Mouse (Mus musculus) stomach, embryonic 16.5 days (tissue): ENCODE results near the gene Klf11. TPM values are rescaled to one million over a fixed set of nuclear protein-coding genes. Genes with fewer than 3 reads are reported as not detected.
A peak's percentile ranks its signal among the peaks of the same experiment; 100 is the strongest.

Experiments
- ATAC-seq: fragments of 200-750 bp; cut with Nextera tagmentation; 2 replicates; pipeline ENCODE4 v1.8.0; 2017; ENCODE audit warnings: moderate number of reproducible peaks, moderate TSS enrichment; ENCODE audit not compliant: insufficient read depth, low FRiP score
- H3K27ac ChIP-seq: fragments of 300-500 bp; sonication (generic); 2 replicates; pipeline ENCODE4 v1.5.1; 2014; ENCODE audit warnings: low read length
- H3K27me3 ChIP-seq: fragments of 300-500 bp; sonication (generic); 2 replicates; pipeline ENCODE4 v1.6.1; 2014; ENCODE audit warnings: low read length, control low read depth, mixed read lengths; ENCODE audit not compliant: control insufficient read depth, insufficient read depth
- H3K36me3 ChIP-seq: fragments of 300-500 bp; sonication (generic); 2 replicates; pipeline ENCODE4 v1.6.1; 2014; ENCODE audit warnings: low read length; ENCODE audit not compliant: control insufficient read depth, insufficient read depth
- H3K4me1 ChIP-seq: fragments of 300-500 bp; sonication (generic); 2 replicates; pipeline ENCODE4 v1.6.1; 2014; ENCODE audit warnings: low read length, control low read depth, mixed read lengths; ENCODE audit not compliant: control insufficient read depth, insufficient read depth
- H3K4me2 ChIP-seq: fragments of 300-500 bp; sonication (generic); 2 replicates; pipeline ENCODE4 v1.6.1; 2014; ENCODE audit warnings: low read depth, low read length, mixed read lengths
- H3K4me3 ChIP-seq: fragments of 300-500 bp; sonication (generic); replicated peaks from 2 replicates; pipeline ENCODE4 v1.5.1; 2014; ENCODE audit warnings: mild to moderate bottlenecking, low read length
- H3K9ac ChIP-seq: fragments of 300-500 bp; sonication (generic); 2 replicates; pipeline ENCODE4 v1.6.1; 2014; ENCODE audit warnings: low read length
- H3K9me3 ChIP-seq: fragments of 300-500 bp; sonication (generic); replicated peaks from 2 replicates; pipeline ENCODE4 v1.6.1; 2016; ENCODE audit warnings: low read length, control low read depth; ENCODE audit not compliant: control insufficient read depth
- WGBS: fragments of 180-500 bp; shearing (Covaris S2); extraction: QIAGEN DNeasy Blood & Tissue Kit; methylation state at CpG from one replicate; pipeline ENCODE4 v1.1.7; 2014; 5-methylcytosine and 5-hydroxymethylcytosine counted together
- polyA plus RNA-seq: library from polyadenylated mRNA; unstranded; fragments of >200 nt; fragmentation: Nextera tagmentation; extraction: Ambion mirVana; gene quantifications from 2 replicates; pipeline ENCODE4 v1.2.1, GENCODE M21; 2015

Klf11 gene
- polyA plus RNA-seq, 1 experiment from 2014 or later: 12.8 TPM

DNA sequence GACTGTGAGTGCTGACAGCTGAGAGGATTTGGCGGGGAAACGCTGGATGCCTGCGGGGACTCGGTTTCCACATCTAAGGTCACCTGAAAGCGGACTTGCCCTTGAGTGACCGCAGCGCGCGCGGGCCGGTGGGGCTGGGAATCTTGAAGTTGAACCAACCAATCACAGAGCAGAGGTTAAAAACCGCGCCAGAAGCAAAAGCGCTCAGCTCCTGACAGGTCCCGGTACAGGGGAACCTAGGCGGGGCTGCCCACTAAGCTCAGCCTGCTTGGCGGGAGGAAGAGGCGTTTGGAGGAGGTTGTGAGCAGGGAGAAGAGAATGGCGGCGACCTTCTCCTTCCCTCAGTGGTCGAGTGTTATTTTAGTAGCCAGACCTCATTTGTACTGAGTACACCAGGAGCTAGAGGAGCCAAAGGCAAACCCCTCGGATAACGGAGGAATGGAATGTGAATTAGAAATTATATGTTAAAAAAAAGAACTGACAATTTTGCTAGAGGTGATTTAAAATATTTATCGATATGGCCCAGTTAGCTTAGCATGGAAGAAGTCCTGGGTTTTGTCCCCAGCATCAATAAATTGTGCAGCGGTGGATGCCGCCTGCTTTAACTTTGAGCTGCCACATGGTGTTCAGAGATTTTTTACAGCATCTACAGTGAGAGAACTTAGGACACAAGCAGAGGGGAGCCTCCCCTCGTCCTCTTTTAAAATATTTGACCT lies 55.8 kb downstream of the Klf11 start:
- Histone ChIP-seq H3K9me3 (no peaks in the 10 kb centered on the region), H3K4me1 (peaks cover 36% of the 10 kb centered on the region), H3K27me3 (no peaks in the 10 kb centered on the region), H3K4me3 (peak overlapping the region; percentile 97), H3K9ac (peak overlapping the region; percentile 70), H3K36me3 (0 out of 2 replicates have a peak, but pooled peaks cover 3% of the 10 kb centered on the region), H3K4me2 (peak overlapping the region; percentile 64), H3K27ac (peak overlapping the region; percentile 17)
- ATAC-seq: peak; percentile 46; the same call in 1 of the 2 replicates
- 1% methylated on average over 27 of the region's 27 CpGs for WGBS

DNA sequence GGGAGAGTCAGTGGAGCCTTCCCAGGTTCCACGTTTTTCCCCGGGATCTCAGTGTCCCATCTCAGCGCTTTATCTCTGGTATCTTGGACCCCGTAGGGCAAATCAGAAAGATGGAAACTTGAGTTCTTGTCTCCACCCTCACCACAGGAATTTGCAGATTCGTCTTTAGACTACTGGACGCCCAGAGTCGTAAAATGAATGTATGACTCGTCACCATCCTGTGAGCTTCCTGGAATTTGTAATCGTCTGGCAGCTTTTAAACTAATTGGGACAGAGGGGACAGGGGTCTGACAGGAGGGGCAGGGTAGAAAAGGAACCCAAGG lies 56.4 kb downstream of the Klf11 start:
- Histone ChIP-seq H3K4me3 (peak overlapping the region; percentile 97), H3K4me1 (peaks cover 38% of the 10 kb centered on the region), H3K27me3 (no peaks in the 10 kb centered on the region), H3K9ac (peak overlapping the region; percentile 70), H3K27ac (peak overlapping the region; percentile 17), H3K9me3 (no peaks in the 10 kb centered on the region), H3K36me3 (0 out of 2 replicates have a peak, but pooled peaks cover 9% of the 10 kb centered on the region), H3K4me2 (peak overlapping the region; percentile 64)
- WGBS: under 1% methylated on average over 9 of the region's 9 CpGs
- no peak for ATAC-seq

DNA sequence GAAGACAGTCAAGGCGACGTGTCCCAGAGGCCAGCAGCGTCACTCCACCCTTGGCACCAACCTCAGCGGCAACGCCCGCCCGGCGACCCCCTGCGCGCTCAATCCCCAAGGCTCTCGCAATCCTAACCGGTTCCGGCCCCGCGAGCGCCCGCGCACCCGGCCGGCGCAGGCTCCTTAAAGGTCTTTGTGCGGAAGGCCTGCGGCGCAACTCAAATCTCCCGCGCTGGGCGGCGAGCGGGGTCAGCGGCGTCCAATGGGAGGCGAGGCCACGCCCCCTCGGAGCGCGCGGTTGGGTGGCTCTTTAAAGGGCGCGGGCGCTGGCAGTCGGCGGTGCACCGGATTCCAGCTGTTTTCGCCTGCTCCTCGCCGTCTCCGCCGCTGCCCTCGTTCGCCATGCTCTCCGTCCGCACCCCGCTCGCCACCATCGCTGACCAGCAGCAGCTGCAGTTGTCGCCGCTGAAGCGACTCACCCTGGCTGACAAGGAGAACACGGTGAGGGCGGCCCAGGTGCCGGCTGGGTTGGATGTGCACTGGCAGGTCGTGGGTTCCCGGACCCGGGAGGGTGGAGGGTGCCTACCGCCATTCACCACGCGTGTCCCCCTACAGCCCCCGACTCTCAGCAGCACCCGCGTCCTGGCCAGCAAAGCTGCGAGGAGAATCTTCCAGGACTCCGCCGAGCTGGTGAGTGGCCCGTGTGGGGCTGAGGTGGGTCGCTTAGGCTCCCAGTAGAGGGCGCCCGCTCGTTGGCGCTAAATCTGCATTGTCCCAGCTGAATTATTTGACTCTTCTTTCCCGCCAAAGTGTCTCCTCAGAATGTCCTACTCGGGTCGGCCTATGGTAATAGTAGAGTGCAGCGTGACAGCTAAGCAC lies 57.1 kb downstream of the Klf11 start, which contains the start of gene Rrm2:
Gene Rrm2, plus strand, starts transcription at position 288 of the 870 bp plus-strand sequence.
- peak within 1 kb of the TSS; percentile 88 for H3K9ac ChIP-seq
- no peaks in the 10 kb centered on the region for H3K27me3 ChIP-seq
- under 1% methylated on average over 83 of the region's 83 CpGs for WGBS
- H3K4me3 ChIP-seq: peak within 1 kb of the TSS; percentile 97
- peak; percentile 88 for ATAC-seq
- H3K4me2 ChIP-seq: peak within 1 kb of the TSS; percentile 64
- H3K27ac ChIP-seq: peak within 1 kb of the TSS; percentile 70
- peaks cover 38% of the 10 kb centered on the region for H3K4me1 ChIP-seq
- 0 out of 2 replicates have a peak, but pooled peaks cover 9% of the 10 kb centered on the region for H3K36me3 ChIP-seq
- H3K9me3 ChIP-seq: no peaks in the 10 kb centered on the region

DNA sequence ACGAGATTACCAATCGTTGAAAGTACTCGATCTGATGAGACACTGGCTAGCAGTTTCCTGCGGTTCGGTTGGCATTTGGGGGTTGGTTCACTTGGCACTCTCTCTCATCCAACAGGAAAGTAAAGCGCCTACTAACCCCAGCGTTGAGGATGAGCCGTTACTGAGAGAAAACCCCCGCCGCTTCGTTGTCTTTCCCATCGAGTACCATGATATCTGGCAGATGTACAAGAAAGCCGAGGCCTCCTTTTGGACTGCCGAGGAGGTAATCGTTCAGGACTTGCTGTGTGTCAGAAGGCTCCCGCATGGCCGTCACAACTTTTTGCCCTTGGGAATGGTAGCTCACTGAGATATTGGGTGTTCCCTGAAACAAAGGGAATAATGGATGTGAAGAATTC lies 57.7 kb downstream of the Klf11 start:
- Histone ChIP-seq H3K4me2 (peak overlapping the region; percentile 64), H3K27me3 (no peaks in the 10 kb centered on the region), H3K9ac (peak overlapping the region; percentile 88), H3K36me3 (0 out of 2 replicates have a peak, but pooled peaks cover 9% of the 10 kb centered on the region), H3K9me3 (no peaks in the 10 kb centered on the region), H3K27ac (peak overlapping the region; percentile 68), H3K4me3 (peak overlapping the region; percentile 97), H3K4me1 (peaks cover 38% of the 10 kb centered on the region)
- WGBS: 0% methylated on average over 17 of the region's 17 CpGs
- ATAC-seq: no peak

DNA sequence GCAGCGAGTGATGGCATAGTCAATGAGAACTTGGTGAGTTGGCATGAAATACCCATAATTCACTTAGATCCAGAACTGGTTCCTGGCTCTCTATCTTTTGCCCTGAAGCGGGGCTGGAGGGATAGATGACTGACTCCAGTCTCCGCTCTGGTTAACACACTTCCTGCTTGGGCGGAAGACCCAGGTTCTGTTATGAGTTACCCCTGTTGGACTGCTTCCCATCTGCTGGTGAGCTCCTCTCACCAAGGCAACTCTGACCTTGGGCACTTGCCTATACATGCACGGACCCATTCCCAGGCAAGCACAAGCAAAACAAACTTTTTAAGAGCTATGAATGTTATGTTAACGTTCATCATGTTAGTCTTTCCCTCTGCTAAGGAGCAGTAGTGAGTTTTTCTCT lies 58.3 kb downstream of the Klf11 start:
- Histone ChIP-seq H3K4me3 (peak overlapping the region; percentile 97), H3K36me3 (0 out of 2 replicates have a peak, but pooled peaks cover 9% of the 10 kb centered on the region), H3K4me1 (peaks cover 38% of the 10 kb centered on the region), H3K9ac (peak overlapping the region; percentile 88), H3K27ac (peak overlapping the region; percentile 68), H3K27me3 (no peaks in the 10 kb centered on the region), H3K4me2 (peak overlapping the region; percentile 64), H3K9me3 (no peaks in the 10 kb centered on the region)
- 15% methylated on average over 6 of the region's 6 CpGs for WGBS
- ATAC-seq: no peak

DNA sequence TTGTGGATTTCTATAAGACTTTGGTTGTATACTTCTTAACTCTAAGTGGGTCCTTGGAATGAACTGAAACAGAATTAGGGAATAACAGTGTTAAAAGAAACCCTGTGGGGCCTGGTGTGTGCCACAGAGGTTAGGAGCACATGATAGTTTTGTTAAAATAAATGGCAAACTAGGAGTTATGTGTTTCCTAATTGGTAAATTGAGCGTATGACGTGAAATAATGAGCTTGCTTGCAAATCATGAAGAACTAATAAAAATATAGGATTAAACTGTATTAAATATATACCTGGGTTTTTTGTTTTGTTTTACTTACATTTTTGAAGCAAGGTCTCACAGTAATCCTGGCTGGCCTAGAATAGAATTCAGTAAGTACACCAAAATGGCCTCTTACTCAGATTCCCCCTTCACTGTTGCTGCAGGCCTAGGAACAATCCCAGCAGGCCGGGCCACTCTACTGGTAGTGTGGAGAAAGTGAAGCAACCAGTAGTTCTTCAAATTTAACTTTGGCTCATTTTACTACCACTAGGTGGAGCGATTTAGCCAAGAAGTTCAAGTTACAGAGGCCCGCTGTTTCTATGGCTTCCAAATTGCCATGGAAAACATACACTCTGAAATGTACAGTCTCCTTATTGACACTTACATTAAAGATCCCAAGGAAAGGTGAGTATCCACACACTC lies 58.9 kb downstream of the Klf11 start:
- Histone ChIP-seq H3K36me3 (0 out of 2 replicates have a peak, but pooled peaks cover 9% of the 10 kb centered on the region), H3K27ac (peak overlapping the region; percentile 16; the same call in 1 of the 2 replicates), H3K9me3 (no peaks in the 10 kb centered on the region), H3K4me1 (peaks cover 38% of the 10 kb centered on the region), H3K27me3 (no peaks in the 10 kb centered on the region), H3K4me3 (peak overlapping the region; percentile 97), H3K4me2 (peak overlapping the region; percentile 64), H3K9ac (peak overlapping the region; percentile 49; the same call in 1 of the 2 replicates)
- 0 out of 2 replicates have a peak, but pooled peaks have one; percentile 13 for ATAC-seq
- 30% methylated on average over 5 of the region's 5 CpGs for WGBS

DNA sequence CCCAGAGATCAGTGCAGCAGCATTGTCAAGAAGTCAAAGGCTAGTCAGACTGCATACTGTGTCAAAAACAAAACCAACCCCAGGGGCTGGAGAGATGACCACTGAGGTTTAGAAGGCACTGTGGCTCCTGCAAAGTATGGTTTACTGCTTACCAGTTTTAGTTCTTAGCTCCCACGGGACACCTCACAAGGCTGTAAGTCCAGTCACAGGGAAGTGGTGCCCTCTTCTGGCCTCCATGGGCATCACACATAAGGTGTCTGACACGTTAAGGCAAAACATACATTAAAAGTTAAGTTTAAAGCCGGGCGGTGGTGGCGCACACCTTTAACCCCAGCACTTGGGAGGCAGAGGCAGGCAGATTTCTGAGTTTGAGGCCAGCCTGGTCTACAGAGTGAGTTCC lies 59.6 kb downstream of the Klf11 start:
- H3K4me2 ChIP-seq: peak overlapping the region; percentile 25; the same call in 1 of the 2 replicates
- H3K27ac ChIP-seq: no peak overlapping the region
- no peak for ATAC-seq
- H3K36me3 ChIP-seq: 0 out of 2 replicates have a peak, but pooled peaks cover 9% of the 10 kb centered on the region
- peak overlapping the region; percentile 12; the same call in 1 of the 2 replicates for H3K9ac ChIP-seq
- no peaks in the 10 kb centered on the region for H3K27me3 ChIP-seq
- 54% methylated on average over 5 of the region's 5 CpGs for WGBS
- H3K9me3 ChIP-seq: no peaks in the 10 kb centered on the region
- H3K4me1 ChIP-seq: peaks cover 38% of the 10 kb centered on the region
- no peak overlapping the region; the same call in 1 of the 2 replicates for H3K4me3 ChIP-seq
